Mouse (Mus musculus) gonadal fat pad, adult 2 months (tissue): ENCODE data around the gene Src. TPM values are rescaled to one million over a fixed set of nuclear protein-coding genes. Genes with fewer than 3 reads are reported as not detected.
"Not testable (repeated sequence)": the region's sequence is repeated elsewhere in the genome, so short reads cannot be mapped to it uniquely, and the experiment has no call there.

Source experiments
- DNase-seq: peaks from one replicate; pipeline ENCODE4 v3.0.0-alpha.2; 2012; ENCODE audit warnings: low read depth
- polyA plus RNA-seq: library from polyadenylated mRNA; depleted of rRNA; stranded (reverse); fragments of >200 nt; gene quantifications from 2 replicates; pipeline ENCODE4 v1.2.3, GENCODE M21; 2012

Src gene
- polyA plus RNA-seq, 1 experiment: 35.4 TPM

GRCm38 (mm10) chr2:157478651-157479050 lies 60.4 kb downstream of the Src start:
- no peak for DNase-seq

- DNase-seq: no peak
Measured at GRCm38 (mm10) chr2:157479858-157480568, 61.8 kb downstream of the Src start.

- DNase-seq: no peak
Measured at GRCm38 (mm10) chr2:157482729-157483128, 64.5 kb downstream of the Src start.

GRCm38 (mm10) chr2:157486559-157486958 lies 68.3 kb downstream of the Src start:
- DNase-seq: not testable (repeated sequence)

- DNase-seq: no peak
Measured at GRCm38 (mm10) chr2:157486981-157487656, 68.9 kb downstream of the Src start.

- no peak for DNase-seq
Measured at GRCm38 (mm10) chr2:157487733-157488175, 69.5 kb downstream of the Src start.

GRCm38 (mm10) chr2:157493240-157493639 lies 75.0 kb downstream of the Src start:
- no peak for DNase-seq

- no peak for DNase-seq
Measured at GRCm38 (mm10) chr2:157498529-157498928, 80.3 kb downstream of the Src start.

- no peak for DNase-seq
Measured at GRCm38 (mm10) chr2:157500364-157500763, 82.1 kb downstream of the Src start.

GRCm38 (mm10) chr2:157501324-157501723 lies 83.1 kb downstream of the Src start:
- no peak for DNase-seq

GRCm38 (mm10) chr2:157506779-157507178 lies 88.5 kb downstream of the Src start:
- no peak for DNase-seq

- no peak for DNase-seq
Measured at GRCm38 (mm10) chr2:157509182-157509581, 90.9 kb downstream of the Src start.

- DNase-seq: no peak
Measured at GRCm38 (mm10) chr2:157510031-157510430, 91.8 kb downstream of the Src start.

- no peak for DNase-seq
Measured at GRCm38 (mm10) chr2:157512859-157513258, 94.6 kb downstream of the Src start.

- DNase-seq: no peak
Measured at GRCm38 (mm10) chr2:157513737-157514208, 95.5 kb downstream of the Src start.

GRCm38 (mm10) chr2:157514353-157514752 lies 96.1 kb downstream of the Src start:
- DNase-seq: no peak

- DNase-seq: no peak
Measured at GRCm38 (mm10) chr2:157517526-157517925, 99.3 kb downstream of the Src start.

GRCm38 (mm10) chr2:157518451-157518850 lies 100.2 kb downstream of the Src start:
- DNase-seq: no peak

GRCm38 (mm10) chr2:157519452-157519851 lies 101.2 kb downstream of the Src start:
- no peak for DNase-seq

- DNase-seq: no peak
Measured at GRCm38 (mm10) chr2:157520496-157520895, 102.3 kb downstream of the Src start.
